Mouse (Mus musculus) stomach, postnatal 0 days (tissue): ENCODE data around the gene Rhebl1.

Experiments used
- CTCF ChIP-seq: IDR thresholded peaks from 2 replicates; pipeline ENCODE4 v1.5.1; 2016; ENCODE audit warnings: antibody characterized with exemption, low read depth, mild to moderate bottlenecking, moderate library complexity
- EP300 ChIP-seq: optimal IDR thresholded peaks from 2 replicates; pipeline ENCODE3; 2016; ENCODE audit warnings: antibody characterized with exemption

DNA sequence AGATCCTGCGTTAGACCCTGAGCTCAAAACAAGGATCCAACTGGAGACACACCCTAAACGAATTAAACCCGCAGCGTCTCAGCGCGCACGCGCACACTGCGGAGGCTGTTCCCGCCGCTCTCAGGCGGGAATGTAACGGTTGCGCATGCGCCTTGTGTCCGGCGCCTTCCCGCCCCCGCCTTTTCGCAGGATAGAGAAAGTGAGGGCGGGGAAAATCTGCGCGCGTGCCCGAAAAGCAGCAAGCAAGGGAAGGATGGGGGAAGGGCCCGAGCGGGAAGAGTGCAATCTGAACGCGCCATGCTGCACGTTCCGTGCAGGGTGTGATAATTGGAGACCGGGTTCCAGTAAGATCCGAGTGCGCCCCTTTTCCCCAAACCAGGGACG, 39.5 kb upstream of the Rhebl1 start:
- no peak; the same call in 1 of the 2 replicates for TF ChIP-seq CTCF
- no peak for TF ChIP-seq EP300
